Mouse (Mus musculus) midbrain, embryonic 12.5 days (tissue): Measurements from ENCODE around the gene Dennd1a. TPM values are rescaled to one million over a fixed set of nuclear protein-coding genes. Genes with fewer than 3 reads are reported as not detected.

Experiments used
- ATAC-seq: fragments of 200-750 bp; cut with Nextera tagmentation; 2 replicates; pipeline ENCODE4 v1.8.0; 2017; ENCODE audit warnings: low read depth, moderate TSS enrichment, moderate library complexity; ENCODE audit not compliant: low FRiP score
- H3K27ac ChIP-seq: fragments of 300-500 bp; sonication (generic); replicated peaks from 2 replicates; pipeline ENCODE4 v1.5.1; 2016; ENCODE audit warnings: mild to moderate bottlenecking
- H3K27me3 ChIP-seq: fragments of 300-500 bp; sonication (generic); 2 replicates; pipeline ENCODE4 v1.6.1; 2016; ENCODE audit warnings: mild to moderate bottlenecking
- H3K36me3 ChIP-seq: fragments of 300-500 bp; sonication (generic); 2 replicates; pipeline ENCODE4 v1.6.1; 2016
- H3K4me1 ChIP-seq: fragments of 300-500 bp; sonication (generic); 2 replicates; pipeline ENCODE4 v1.6.1; 2016
- H3K4me2 ChIP-seq: fragments of 300-500 bp; sonication (generic); replicated peaks from 2 replicates; pipeline ENCODE4 v1.6.1; 2016; ENCODE audit warnings: mild to moderate bottlenecking, moderate library complexity
- H3K4me3 ChIP-seq: fragments of 300-500 bp; sonication (generic); 2 replicates; pipeline ENCODE4 v1.5.1; 2016; ENCODE audit warnings: mild to moderate bottlenecking
- H3K9ac ChIP-seq: fragments of 300-500 bp; sonication (generic); replicated peaks from 2 replicates; pipeline ENCODE4 v1.6.1; 2016; ENCODE audit warnings: mild to moderate bottlenecking, moderate library complexity
- H3K9me3 ChIP-seq: fragments of 300-500 bp; sonication (generic); 2 replicates; pipeline ENCODE4 v1.6.1; 2016; ENCODE audit warnings: mild to moderate bottlenecking
- WGBS: fragments of 180-500 bp; shearing (Covaris S2); methylation state at CpG from one replicate; pipeline ENCODE4 v1.1.7; 2016; 5-methylcytosine and 5-hydroxymethylcytosine counted together
- polyA plus RNA-seq: library from polyadenylated mRNA; unstranded; fragments of >200 nt; fragmentation: Nextera tagmentation; extraction: Ambion mirVana; gene quantifications from 2 replicates; pipeline ENCODE4 v1.2.1, GENCODE M21; 2016

Dennd1a gene
- polyA plus RNA-seq, 1 experiment from 2014 or later, result 25.6 TPM

- Histone ChIP-seq H3K27ac (no peak overlapping the region), H3K4me3 (no peak overlapping the region), H3K9ac (no peak overlapping the region), H3K9me3 (no peaks in the 10 kb centered on the region), H3K27me3 (peaks cover 14% of the 10 kb centered on the region), H3K36me3 (no peaks in the 10 kb centered on the region), H3K4me1 (peaks cover 6% of the 10 kb centered on the region; the same call in 1 of the 2 replicates), H3K4me2 (no peak overlapping the region)
- ATAC-seq, result no peak
- 64% methylated on average over 2 of the region's 2 CpGs for WGBS
Measured at GRCm38 (mm10) chr2:38186438-38186837, 100.8 kb downstream of the Dennd1a start.

- Histone ChIP-seq H3K27me3 (peaks cover 13% of the 10 kb centered on the region), H3K4me3 (no peak overlapping the region), H3K36me3 (no peaks in the 10 kb centered on the region), H3K9ac (no peak overlapping the region), H3K27ac (no peak overlapping the region), H3K9me3 (no peaks in the 10 kb centered on the region), H3K4me2 (no peak overlapping the region), H3K4me1 (peaks cover 6% of the 10 kb centered on the region; the same call in 1 of the 2 replicates)
- 95% methylated on average over 3 of the region's 3 CpGs for WGBS
- no peak for ATAC-seq
Measured at GRCm38 (mm10) chr2:38184977-38185376, 102.2 kb downstream of the Dennd1a start.

GRCm38 (mm10) chr2:38183881-38184280 lies 103.3 kb downstream of the Dennd1a start:
- Histone ChIP-seq H3K27me3 (peaks cover 13% of the 10 kb centered on the region), H3K4me2 (no peak overlapping the region), H3K4me1 (peaks cover 6% of the 10 kb centered on the region; the same call in 1 of the 2 replicates), H3K4me3 (no peak overlapping the region), H3K9me3 (no peaks in the 10 kb centered on the region), H3K9ac (no peak overlapping the region), H3K36me3 (no peaks in the 10 kb centered on the region), H3K27ac (no peak overlapping the region)
- ATAC-seq, result no peak
- 73% methylated on average over 1 of the region's 1 CpGs for WGBS

GRCm38 (mm10) chr2:38182283-38182682 lies 104.9 kb downstream of the Dennd1a start:
- 0 out of 2 replicates have a peak, but pooled peaks cover 6% of the 10 kb centered on the region for H3K27me3 ChIP-seq
- WGBS, result 18% methylated on average over 1 of the region's 1 CpGs
- H3K4me3 ChIP-seq, result no peak overlapping the region
- H3K9ac ChIP-seq, result no peak overlapping the region
- H3K36me3 ChIP-seq, result no peaks in the 10 kb centered on the region
- no peak overlapping the region for H3K4me2 ChIP-seq
- 0 out of 2 replicates have a peak overlapping the region, but pooled peaks have one; percentile 6 for H3K27ac ChIP-seq
- ATAC-seq, result peak; percentile 62; the same call in 1 of the 2 replicates
- H3K9me3 ChIP-seq, result no peaks in the 10 kb centered on the region
- peaks cover 6% of the 10 kb centered on the region; the same call in 1 of the 2 replicates for H3K4me1 ChIP-seq

- no peak for ATAC-seq
Measured at GRCm38 (mm10) chr2:38177583-38177978, 109.6 kb downstream of the Dennd1a start.

GRCm38 (mm10) chr2:38176870-38177582 lies 110.2 kb downstream of the Dennd1a start:
- Histone ChIP-seq H3K9ac (no peak overlapping the region), H3K4me2 (no peak overlapping the region), H3K27me3 (peaks cover 8% of the 10 kb centered on the region; the same call in 1 of the 2 replicates), H3K27ac (no peak overlapping the region), H3K9me3 (no peaks in the 10 kb centered on the region), H3K4me3 (no peak overlapping the region), H3K36me3 (no peaks in the 10 kb centered on the region), H3K4me1 (0 out of 2 replicates have a peak, but pooled peaks cover 3% of the 10 kb centered on the region)
- no peak for ATAC-seq
- WGBS, result 83% methylated on average over 4 of the region's 4 CpGs

More at GRCm38 (mm10) chr2:38177583-38177978, 109.6 kb downstream of the Dennd1a start:
- peaks cover 6% of the 10 kb centered on the region; the same call in 1 of the 2 replicates for H3K4me1 ChIP-seq
- no peaks in the 10 kb centered on the region for H3K9me3 ChIP-seq
- H3K9ac ChIP-seq, result no peak overlapping the region
- H3K27ac ChIP-seq, result no peak overlapping the region
- H3K36me3 ChIP-seq, result no peaks in the 10 kb centered on the region
- H3K4me2 ChIP-seq, result no peak overlapping the region
- no peak overlapping the region for H3K4me3 ChIP-seq
- H3K27me3 ChIP-seq, result peaks cover 8% of the 10 kb centered on the region; the same call in 1 of the 2 replicates

GRCm38 (mm10) chr2:38175276-38175675 lies 111.9 kb downstream of the Dennd1a start:
- Histone ChIP-seq H3K4me1 (0 out of 2 replicates have a peak, but pooled peaks cover 3% of the 10 kb centered on the region), H3K4me3 (no peak overlapping the region), H3K9me3 (no peaks in the 10 kb centered on the region), H3K36me3 (no peaks in the 10 kb centered on the region), H3K27ac (no peak overlapping the region), H3K27me3 (peaks cover 8% of the 10 kb centered on the region; the same call in 1 of the 2 replicates), H3K4me2 (no peak overlapping the region), H3K9ac (no peak overlapping the region)
- ATAC-seq, result no peak

GRCm38 (mm10) chr2:38168606-38169005 lies 118.6 kb downstream of the Dennd1a start:
- Histone ChIP-seq H3K27ac (no peak overlapping the region), H3K4me1 (no peaks in the 10 kb centered on the region), H3K9ac (no peak overlapping the region), H3K36me3 (no peaks in the 10 kb centered on the region), H3K4me3 (no peak overlapping the region), H3K4me2 (no peak overlapping the region), H3K9me3 (no peaks in the 10 kb centered on the region), H3K27me3 (peaks cover 12% of the 10 kb centered on the region; the same call in 1 of the 2 replicates)
- WGBS, result 94% methylated on average over 3 of the region's 3 CpGs
- ATAC-seq, result no peak

- Histone ChIP-seq H3K4me2 (no peak overlapping the region), H3K36me3 (no peaks in the 10 kb centered on the region), H3K4me3 (no peak overlapping the region), H3K27ac (no peak overlapping the region), H3K9me3 (no peaks in the 10 kb centered on the region), H3K27me3 (peaks cover 8% of the 10 kb centered on the region; the same call in 1 of the 2 replicates), H3K9ac (no peak overlapping the region), H3K4me1 (0 out of 2 replicates have a peak, but pooled peaks cover 10% of the 10 kb centered on the region)
- ATAC-seq, result no peak
- WGBS, result 42% methylated on average over 5 of the region's 5 CpGs
Measured at GRCm38 (mm10) chr2:38165966-38166365, 121.2 kb downstream of the Dennd1a start.

- no peaks in the 10 kb centered on the region for H3K36me3 ChIP-seq
- no peak overlapping the region for H3K4me3 ChIP-seq
- ATAC-seq, result no peak
- whole genome bisulfite sequencing, result 46% methylated on average over 5 of the region's 5 CpGs
- H3K27ac ChIP-seq, result no peak overlapping the region
- H3K9ac ChIP-seq, result no peak overlapping the region
- H3K27me3 ChIP-seq, result peaks cover 12% of the 10 kb centered on the region
- 0 out of 2 replicates have a peak, but pooled peaks cover 10% of the 10 kb centered on the region for H3K4me1 ChIP-seq
- no peaks in the 10 kb centered on the region for H3K9me3 ChIP-seq
- H3K4me2 ChIP-seq, result no peak overlapping the region
Measured at GRCm38 (mm10) chr2:38164326-38165035, 122.7 kb downstream of the Dennd1a start.

- Histone ChIP-seq H3K36me3 (no peaks in the 10 kb centered on the region), H3K4me2 (no peak overlapping the region), H3K9ac (no peak overlapping the region), H3K4me3 (no peak overlapping the region), H3K27me3 (peaks cover 12% of the 10 kb centered on the region), H3K27ac (no peak overlapping the region), H3K9me3 (no peaks in the 10 kb centered on the region), H3K4me1 (0 out of 2 replicates have a peak, but pooled peaks cover 10% of the 10 kb centered on the region)
- ATAC-seq, result no peak
- WGBS, result 37% methylated on average over 3 of the region's 3 CpGs
Measured at GRCm38 (mm10) chr2:38162486-38162885, 124.7 kb downstream of the Dennd1a start.

- Histone ChIP-seq H3K27ac (no peak overlapping the region), H3K9ac (no peak overlapping the region), H3K27me3 (peaks cover 9% of the 10 kb centered on the region), H3K36me3 (no peaks in the 10 kb centered on the region), H3K4me3 (no peak overlapping the region), H3K4me2 (no peak overlapping the region), H3K9me3 (no peaks in the 10 kb centered on the region), H3K4me1 (peaks cover 19% of the 10 kb centered on the region)
- WGBS, result 79% methylated on average over 1 of the region's 1 CpGs
- ATAC-seq, result no peak
Measured at GRCm38 (mm10) chr2:38161484-38161883, 125.7 kb downstream of the Dennd1a start.
